Mouse (Mus musculus) lung, postnatal 0 days (tissue): Measurements from ENCODE around the gene Fance. TPM values are rescaled to one million over a fixed set of nuclear protein-coding genes. Genes with fewer than 3 reads are reported as not detected.
A peak's percentile ranks its signal among the peaks of the same experiment; 100 is the strongest.

ENCODE experiments used
- ATAC-seq: fragments of 200-750 bp; cut with Nextera tagmentation; 2 replicates; pipeline ENCODE4 v1.8.0; 2017; ENCODE audit warnings: moderate library complexity
- DNase-seq: peaks from one replicate; pipeline ENCODE4 v3.0.0-alpha.2; 2016; ENCODE audit warnings: low spot score
- H3K27ac ChIP-seq: fragments of 300-500 bp; sonication (generic); 2 replicates; pipeline ENCODE4 v1.5.1; 2014; ENCODE audit warnings: antibody characterized with exemption, mild to moderate bottlenecking, low read length, mixed read lengths
- H3K27me3 ChIP-seq: fragments of 300-500 bp; sonication (generic); replicated peaks from 2 replicates; pipeline ENCODE4 v1.6.1; 2014; ENCODE audit warnings: low read length, mixed read lengths; ENCODE audit not compliant: insufficient read depth
- H3K36me3 ChIP-seq: fragments of 300-500 bp; sonication (generic); 2 replicates; pipeline ENCODE4 v1.6.1; 2014; ENCODE audit warnings: low read length, mixed read lengths; ENCODE audit not compliant: insufficient read depth
- H3K4me1 ChIP-seq: fragments of 300-500 bp; sonication (generic); 2 replicates; pipeline ENCODE4 v1.6.1; 2014; ENCODE audit warnings: antibody characterized with exemption, low read depth, low read length, mixed read lengths; ENCODE audit not compliant: insufficient read depth
- H3K4me2 ChIP-seq: fragments of 300-500 bp; sonication (generic); replicated peaks from 2 replicates; pipeline ENCODE4 v1.6.1; 2014; ENCODE audit warnings: low read depth, mild to moderate bottlenecking, low read length, moderate library complexity, mixed read lengths
- H3K4me3 ChIP-seq: fragments of 300-500 bp; sonication (generic); 2 replicates; pipeline ENCODE4 v1.5.1; 2014; ENCODE audit warnings: low read depth, low read length
- H3K9ac ChIP-seq: fragments of 300-500 bp; sonication (generic); replicated peaks from 2 replicates; pipeline ENCODE4 v1.6.1; 2014; ENCODE audit warnings: low read depth, mild to moderate bottlenecking
- H3K9me3 ChIP-seq: fragments of 300-500 bp; sonication (generic); 2 replicates; pipeline ENCODE4 v1.6.1; 2016; ENCODE audit warnings: low read length, mixed read lengths
- CTCF ChIP-seq: IDR thresholded peaks from 2 replicates; pipeline ENCODE4 v1.5.1; 2016; ENCODE audit warnings: antibody characterized with exemption, mild to moderate bottlenecking
- EP300 ChIP-seq: IDR thresholded peaks from 2 replicates; pipeline ENCODE4 v1.6.1; 2016; ENCODE audit warnings: antibody characterized with exemption, mild to moderate bottlenecking, control low read depth
- WGBS: fragments of 180-500 bp; shearing (Covaris S2); extraction: QIAGEN DNeasy Blood & Tissue Kit; methylation state at CpG from one replicate; pipeline ENCODE4 v1.1.7; 2014; 5-methylcytosine and 5-hydroxymethylcytosine counted together
- polyA plus RNA-seq: library from polyadenylated mRNA; unstranded; fragments of >200 nt; fragmentation: Nextera tagmentation; extraction: Ambion mirVana; gene quantifications from 2 replicates; pipeline ENCODE4 v1.2.1, GENCODE M21; 2015

The Fance gene
- polyA plus RNA-seq, 1 experiment from 2014 or later = 24.3 TPM

GRCm38 (mm10) chr17:28310831-28311230 lies 2.5 kb upstream of the Fance start:
- no peak overlapping the region for H3K27ac ChIP-seq
- no peak overlapping the region for H3K4me3 ChIP-seq
- WGBS = 67% methylated on average over 3 of the region's 3 CpGs
- H3K9ac ChIP-seq = no peak overlapping the region
- H3K4me2 ChIP-seq = no peak overlapping the region
- TF ChIP-seq EP300 (no peak), CTCF (0 out of 2 replicates have a peak, but pooled peaks have one; percentile 15)
- H3K27me3 ChIP-seq = no peaks in the 10 kb centered on the region
- peaks cover 3% of the 10 kb centered on the region for H3K4me1 ChIP-seq
- DNase-seq (no peak), ATAC-seq (no peak)
- no peaks in the 10 kb centered on the region for H3K9me3 ChIP-seq
- no peaks in the 10 kb centered on the region for H3K36me3 ChIP-seq

GRCm38 (mm10) chr17:28311366-28312132 lies 1.8 kb upstream of the Fance start:
- TF ChIP-seq CTCF (no peak), EP300 (no peak)
- ATAC-seq (no peak), DNase-seq (no peak)
- 74% methylated on average over 5 of the region's 5 CpGs for whole genome bisulfite sequencing
- Histone ChIP-seq H3K27me3 (no peaks in the 10 kb centered on the region), H3K4me2 (no peak overlapping the region), H3K4me3 (no peak overlapping the region), H3K9me3 (no peaks in the 10 kb centered on the region), H3K9ac (no peak overlapping the region), H3K4me1 (peaks cover 3% of the 10 kb centered on the region), H3K27ac (no peak overlapping the region), H3K36me3 (no peaks in the 10 kb centered on the region)

- peak overlapping the region; percentile 92 for H3K4me2 ChIP-seq
- WGBS = 22% methylated on average over 17 of the region's 17 CpGs
- H3K27me3 ChIP-seq = no peaks in the 10 kb centered on the region
- ATAC-seq = peak; percentile 1; the same call in 1 of the 2 replicates
- no peaks in the 10 kb centered on the region for H3K9me3 ChIP-seq
- DNase-seq = peak; percentile 49
- H3K27ac ChIP-seq = peak overlapping the region; percentile 57
- no peak overlapping the region for H3K9ac ChIP-seq
- H3K36me3 ChIP-seq = peaks cover 8% of the 10 kb centered on the region
- peaks cover 3% of the 10 kb centered on the region for H3K4me1 ChIP-seq
- peak overlapping the region; percentile 69; the same call in 1 of the 2 replicates for H3K4me3 ChIP-seq
- TF ChIP-seq EP300 = no peak
- TF ChIP-seq CTCF = peak; percentile 48
Measured at GRCm38 (mm10) chr17:28312232-28313211, 797 bp upstream of the Fance start.

GRCm38 (mm10) chr17:28313880-28314225 lies 534 bp downstream of the Fance start:
- TF ChIP-seq EP300 (no peak), CTCF (no peak)
- Histone ChIP-seq H3K27ac (peak overlapping the region; percentile 96), H3K27me3 (no peaks in the 10 kb centered on the region), H3K9ac (peak overlapping the region; percentile 76), H3K9me3 (no peaks in the 10 kb centered on the region), H3K4me3 (peak overlapping the region; percentile 69), H3K36me3 (peaks cover 14% of the 10 kb centered on the region), H3K4me2 (peak overlapping the region; percentile 92), H3K4me1 (peaks cover 3% of the 10 kb centered on the region; the same call in 1 of the 2 replicates)
- peak; percentile 33 for ATAC-seq
- 2% methylated on average over 11 of the region's 11 CpGs for WGBS
- DNase-seq = peak; percentile 56

GRCm38 (mm10) chr17:28315611-28316160 lies 2.4 kb downstream of the Fance start:
- Histone ChIP-seq H3K27me3 (no peaks in the 10 kb centered on the region), H3K4me1 (peaks cover 3% of the 10 kb centered on the region; the same call in 1 of the 2 replicates), H3K27ac (no peak overlapping the region), H3K36me3 (peaks cover 14% of the 10 kb centered on the region), H3K4me3 (no peak overlapping the region), H3K9ac (no peak overlapping the region), H3K4me2 (no peak overlapping the region), H3K9me3 (no peaks in the 10 kb centered on the region)
- ATAC-seq (no peak), DNase-seq (no peak)
- 82% methylated on average over 20 of the region's 20 CpGs for WGBS
- TF ChIP-seq EP300 (no peak), CTCF (no peak)

GRCm38 (mm10) chr17:28316476-28316875 lies 3.2 kb downstream of the Fance start:
- DNase-seq = no peak
- Histone ChIP-seq H3K4me3 (no peak overlapping the region), H3K27me3 (no peaks in the 10 kb centered on the region), H3K4me2 (no peak overlapping the region), H3K4me1 (peaks cover 3% of the 10 kb centered on the region; the same call in 1 of the 2 replicates), H3K27ac (no peak overlapping the region), H3K9ac (no peak overlapping the region), H3K9me3 (no peaks in the 10 kb centered on the region), H3K36me3 (peaks cover 14% of the 10 kb centered on the region)
- ATAC-seq = no peak
- WGBS = 90% methylated on average over 9 of the region's 9 CpGs
- no peak for TF ChIP-seq EP300
- TF ChIP-seq CTCF = peak; percentile 31; the same call in 1 of the 2 replicates
